In the genomic region with DNA sequence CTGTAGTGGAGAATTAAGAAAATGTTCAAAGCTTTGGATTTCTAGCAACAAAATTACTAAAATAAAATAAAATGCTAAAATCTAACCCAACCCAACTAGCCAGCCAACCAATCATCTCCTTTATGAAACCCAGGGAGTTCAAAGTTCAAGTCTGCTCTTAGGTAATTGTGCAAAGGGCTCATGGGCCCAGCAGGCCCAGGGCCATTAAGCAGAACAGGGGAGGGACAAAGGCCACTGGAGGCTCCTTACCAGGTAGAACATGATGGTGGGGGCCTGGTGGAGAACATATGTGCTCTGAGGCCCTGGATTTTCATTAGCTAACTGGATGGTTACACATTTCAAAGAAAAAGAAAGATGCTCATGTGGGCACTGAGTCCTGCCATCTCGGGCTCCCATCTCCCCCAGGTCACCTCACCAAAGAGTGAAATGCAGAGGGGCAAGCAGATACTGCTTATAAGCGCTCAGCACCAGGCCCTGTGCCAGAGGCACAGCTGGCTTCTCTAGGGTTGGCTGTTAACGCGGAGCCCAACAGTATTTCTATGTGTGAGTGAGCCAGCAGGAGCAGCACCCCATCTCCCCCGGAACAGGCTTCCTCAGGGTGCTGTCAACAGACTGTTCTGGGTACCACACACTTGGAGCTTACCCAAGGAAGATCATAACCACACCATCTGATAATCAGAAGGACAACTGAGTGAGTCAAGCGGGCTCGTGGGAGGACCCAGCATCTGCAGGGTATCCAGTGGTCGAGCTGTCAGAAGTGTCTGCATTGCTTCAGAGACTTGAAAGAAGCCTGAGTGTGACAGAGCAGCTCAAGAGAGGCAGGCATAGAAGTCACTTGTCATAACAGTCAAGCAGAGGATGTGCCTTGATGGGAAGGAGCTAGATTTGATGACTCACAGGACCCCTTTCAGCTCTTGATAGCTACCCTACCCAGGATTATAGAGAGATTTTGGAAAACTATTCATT, we compare ENCODE assay signal across 9 mouse cellular contexts.
DNase-seq lines count a peak whose midpoint lies in the region; ATAC-seq and TF ChIP-seq lines count a peak whose summit lies in the region.
"Had no signal": no experiment of that assay in that cellular context is flagged by ENCODE, and none has a peak within 500 bp of the region (broad histone marks: within the 10 kb centered on the region; RNA-seq: fewer than 3 reads in every experiment).

No protein-coding gene starts in this region.

- H3K27ac ChIP-seq in forebrain, embryonic 16.5 days (ENCODE audit: low read length), result no peak overlapping the region
- no peak overlapping the region for H3K27ac ChIP-seq in forebrain, embryonic 11.5 days (ENCODE audit: low read depth, low read length)
- peak overlapping the region; percentile 25; the same call in 1 of the 2 replicates for H3K27ac ChIP-seq in neural tube, embryonic 13.5 days (replicated peaks)
- H3K27ac ChIP-seq in neural tube, embryonic 15.5 days (replicated peaks), result no peak overlapping the region
- H3K27ac ChIP-seq in stomach, postnatal 0 days (replicated peaks), result no peak overlapping the region

- ATAC-seq in forebrain, embryonic 16.5 days, result peak; percentile 33; the same call in 1 of the 2 replicates
- ATAC-seq in forebrain, embryonic 11.5 days (replicated peaks; ENCODE audit: low FRiP score), result no peak
- no peak for ATAC-seq in neural tube, embryonic 13.5 days (ENCODE audit: low read depth)
- no peak for ATAC-seq in neural tube, embryonic 15.5 days (ENCODE audit: low FRiP score)
- peak; percentile 36; the same call in 1 of the 2 replicates for ATAC-seq in stomach, postnatal 0 days (ENCODE audit: low FRiP score, low TSS enrichment)

- no peak for TF ChIP-seq CTCF in stomach, postnatal 0 days (IDR thresholded peaks at IDR 0.05; ENCODE audit: low read depth)

- no peaks in the 10 kb centered on the region for H3K27me3 ChIP-seq in forebrain, embryonic 16.5 days (replicated peaks; ENCODE audit: control insufficient read depth, insufficient read depth, low read length)
- H3K27me3 ChIP-seq in forebrain, embryonic 11.5 days (ENCODE audit: control insufficient read depth, insufficient read depth, low read length), result no peaks in the 10 kb centered on the region
- no peaks in the 10 kb centered on the region for H3K27me3 ChIP-seq in neural tube, embryonic 13.5 days
- H3K27me3 ChIP-seq in neural tube, embryonic 15.5 days (replicated peaks), result no peaks in the 10 kb centered on the region
- no peaks in the 10 kb centered on the region for H3K27me3 ChIP-seq in stomach, postnatal 0 days (ENCODE audit: control insufficient read depth, insufficient read depth, low read length)

- peaks cover 6% of the 10 kb centered on the region; the same call in 1 of the 2 replicates for H3K9me3 ChIP-seq in forebrain, embryonic 16.5 days (ENCODE audit: control insufficient read depth, low read length)
- no peaks in the 10 kb centered on the region for H3K9me3 ChIP-seq in forebrain, embryonic 11.5 days (ENCODE audit: control insufficient read depth, low read length)
- peaks cover 3% of the 10 kb centered on the region; the same call in 1 of the 2 replicates for H3K9me3 ChIP-seq in neural tube, embryonic 13.5 days
- H3K9me3 ChIP-seq in neural tube, embryonic 15.5 days (replicated peaks), result no peaks in the 10 kb centered on the region
- no peaks in the 10 kb centered on the region for H3K9me3 ChIP-seq in stomach, postnatal 0 days (ENCODE audit: control insufficient read depth, low read length)

- 72% methylated on average over 8 of the region's 8 CpGs for WGBS in forebrain, embryonic 16.5 days
- WGBS in forebrain, embryonic 11.5 days, result 90% methylated on average over 8 of the region's 8 CpGs
- 74% methylated on average over 8 of the region's 8 CpGs for WGBS in neural tube, embryonic 13.5 days
- 72% methylated on average over 8 of the region's 8 CpGs for WGBS in neural tube, embryonic 15.5 days
- WGBS in stomach, postnatal 0 days, result 66% methylated on average over 8 of the region's 8 CpGs

- H3K4me3 ChIP-seq in forebrain, embryonic 16.5 days (replicated peaks; ENCODE audit: low read length), result no peak overlapping the region
- H3K4me3 ChIP-seq in forebrain, embryonic 11.5 days (ENCODE audit: low read depth, low read length), result no peak overlapping the region
- H3K4me3 ChIP-seq in neural tube, embryonic 13.5 days, result no peak overlapping the region
- H3K4me3 ChIP-seq in neural tube, embryonic 15.5 days (replicated peaks), result no peak overlapping the region
- no peak overlapping the region for H3K4me3 ChIP-seq in stomach, postnatal 0 days (ENCODE audit: low read depth, low read length)

- H3K4me1 ChIP-seq in forebrain, embryonic 16.5 days (replicated peaks; ENCODE audit: control insufficient read depth, insufficient read depth, low read length), result peaks cover 5% of the 10 kb centered on the region; the same call in 1 of the 2 replicates
- H3K4me1 ChIP-seq in forebrain, embryonic 11.5 days (replicated peaks; ENCODE audit: control insufficient read depth, insufficient read depth, low read length), result peaks cover 2% of the 10 kb centered on the region; the same call in 1 of the 2 replicates
- 0 out of 2 replicates have a peak, but pooled peaks cover 4% of the 10 kb centered on the region for H3K4me1 ChIP-seq in neural tube, embryonic 13.5 days (replicated peaks)
- H3K4me1 ChIP-seq in neural tube, embryonic 15.5 days, result peaks cover 6% of the 10 kb centered on the region; the same call in 1 of the 2 replicates
- H3K4me1 ChIP-seq in stomach, postnatal 0 days (replicated peaks; ENCODE audit: control insufficient read depth, insufficient read depth), result no peaks in the 10 kb centered on the region

- H3K9ac ChIP-seq in forebrain, embryonic 16.5 days (replicated peaks; ENCODE audit: low read depth, low read length), result no peak overlapping the region
- H3K9ac ChIP-seq in forebrain, embryonic 11.5 days (ENCODE audit: low read length), result no peak overlapping the region
- H3K9ac ChIP-seq in neural tube, embryonic 13.5 days, result no peak overlapping the region
- H3K9ac ChIP-seq in neural tube, embryonic 15.5 days (replicated peaks), result no peak overlapping the region
- H3K9ac ChIP-seq in stomach, postnatal 0 days (ENCODE audit: low read length), result no peak overlapping the region

- TF ChIP-seq EP300 in stomach, postnatal 0 days (optimal IDR thresholded peaks at IDR 0.05), result no peak

- H3K4me2 ChIP-seq in forebrain, embryonic 16.5 days (ENCODE audit: low read length), result no peak overlapping the region
- H3K4me2 ChIP-seq in forebrain, embryonic 11.5 days (ENCODE audit: low read depth, low read length, severe bottlenecking), result no peak overlapping the region
- no peak overlapping the region for H3K4me2 ChIP-seq in neural tube, embryonic 13.5 days
- H3K4me2 ChIP-seq in neural tube, embryonic 15.5 days, result no peak overlapping the region
- H3K4me2 ChIP-seq in stomach, postnatal 0 days (replicated peaks; ENCODE audit: low read depth), result no peak overlapping the region

- DNase-seq in forebrain, embryonic 11.5 days (ENCODE audit: low spot score), result no peak
- DNase-seq in left cerebral cortex, postnatal 14 days (ENCODE audit: low spot score in 2 of 2), result peak; percentile 27 to 61
- DNase-seq in stomach, postnatal 0 days (ENCODE audit: low spot score), result no peak
- DNase-seq in adrenal gland, adult (ENCODE audit: inconsistent age in 2 of 2, low spot score in 1 of 2), result no peak
- DNase-seq in cerebellum, adult 8-10 months, result no peak
- DNase-seq: liver had no signal

- peaks cover 15% of the 10 kb centered on the region for H3K36me3 ChIP-seq in forebrain, embryonic 16.5 days (ENCODE audit: control insufficient read depth, insufficient read depth)
- H3K36me3 ChIP-seq in forebrain, embryonic 11.5 days (ENCODE audit: control insufficient read depth, insufficient read depth, low read length), result peaks cover 13% of the 10 kb centered on the region; the same call in 1 of the 2 replicates
- H3K36me3 ChIP-seq in neural tube, embryonic 13.5 days, result peaks cover 47% of the 10 kb centered on the region
- H3K36me3 ChIP-seq in neural tube, embryonic 15.5 days, result peaks cover 37% of the 10 kb centered on the region
- H3K36me3 ChIP-seq in stomach, postnatal 0 days (ENCODE audit: control insufficient read depth, insufficient read depth, low read length), result peaks cover 34% of the 10 kb centered on the region

- intact Hi-C loops in left cerebral cortex, postnatal 14 days (cut with DNase I), result no loop called here

Comparison
In these comparisons a context has a peak if more than half of its experiments do, and no peak if none do; other contexts are left out.
1. ATAC-seq: peak in forebrain, embryonic 16.5 days (single experiment) and stomach, postnatal 0 days (single experiment); none in forebrain, embryonic 11.5 days (single experiment), neural tube, embryonic 13.5 days (single experiment) and neural tube, embryonic 15.5 days (single experiment).
2. DNase-seq: peak in left cerebral cortex, postnatal 14 days (2 of 2); none in forebrain, embryonic 11.5 days (single experiment), stomach, postnatal 0 days (single experiment), adrenal gland, adult (0 of 2) and cerebellum, adult 8-10 months (single experiment).